Mouse (Mus musculus) spleen, adult 12 weeks (tissue): ENCODE data around the gene Spn.

ENCODE experiments used
- DNase-seq: peaks from one replicate; pipeline ENCODE4 v3.0.0; 2022; ENCODE audit warnings: low spot score

Gene Spn

GRCm38 (mm10) chr7:127140623-127141404 is 3.2 kb upstream of the Spn start:
- DNase-seq: no peak

DNA sequence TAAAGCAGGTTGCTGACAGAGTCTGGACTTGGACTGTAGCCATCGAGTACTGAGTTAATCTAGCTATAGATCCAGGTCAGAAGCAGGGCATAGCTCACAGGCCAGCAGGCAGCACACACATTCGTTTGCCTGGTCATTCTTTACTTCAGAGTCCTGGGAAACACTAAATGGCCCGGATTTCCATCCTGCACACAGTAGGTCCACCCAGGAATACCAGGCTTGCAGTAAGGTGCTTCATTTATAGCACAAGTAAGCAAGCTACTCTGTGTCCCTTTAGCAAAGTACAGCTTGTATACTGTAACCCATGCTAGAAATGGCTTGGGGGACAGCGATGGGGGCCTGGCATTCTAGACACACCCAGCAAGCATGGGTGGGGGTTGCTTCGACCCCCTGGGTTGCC is 1.9 kb upstream of the Spn start:
- no peak for DNase-seq

DNA sequence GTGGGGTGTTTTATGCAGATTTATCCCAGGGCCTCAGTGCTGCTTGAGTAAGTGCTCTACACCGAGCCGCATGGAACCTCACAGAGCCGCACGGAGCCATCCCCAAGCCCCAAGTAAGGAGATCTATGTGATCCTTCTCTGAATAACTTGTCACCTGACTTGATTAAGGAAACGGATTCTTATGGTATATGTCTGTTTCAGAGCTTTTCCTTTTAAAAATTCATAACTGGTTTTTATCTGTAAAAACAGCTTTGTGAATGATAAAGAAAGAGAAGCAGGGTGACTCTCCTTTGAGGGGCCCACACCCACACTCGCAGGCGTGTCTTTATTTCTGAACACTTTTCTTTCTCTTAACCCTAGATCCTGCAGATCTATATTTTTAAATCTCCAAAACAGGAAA is 1.5 kb upstream of the Spn start:
- DNase-seq: no peak

DNA sequence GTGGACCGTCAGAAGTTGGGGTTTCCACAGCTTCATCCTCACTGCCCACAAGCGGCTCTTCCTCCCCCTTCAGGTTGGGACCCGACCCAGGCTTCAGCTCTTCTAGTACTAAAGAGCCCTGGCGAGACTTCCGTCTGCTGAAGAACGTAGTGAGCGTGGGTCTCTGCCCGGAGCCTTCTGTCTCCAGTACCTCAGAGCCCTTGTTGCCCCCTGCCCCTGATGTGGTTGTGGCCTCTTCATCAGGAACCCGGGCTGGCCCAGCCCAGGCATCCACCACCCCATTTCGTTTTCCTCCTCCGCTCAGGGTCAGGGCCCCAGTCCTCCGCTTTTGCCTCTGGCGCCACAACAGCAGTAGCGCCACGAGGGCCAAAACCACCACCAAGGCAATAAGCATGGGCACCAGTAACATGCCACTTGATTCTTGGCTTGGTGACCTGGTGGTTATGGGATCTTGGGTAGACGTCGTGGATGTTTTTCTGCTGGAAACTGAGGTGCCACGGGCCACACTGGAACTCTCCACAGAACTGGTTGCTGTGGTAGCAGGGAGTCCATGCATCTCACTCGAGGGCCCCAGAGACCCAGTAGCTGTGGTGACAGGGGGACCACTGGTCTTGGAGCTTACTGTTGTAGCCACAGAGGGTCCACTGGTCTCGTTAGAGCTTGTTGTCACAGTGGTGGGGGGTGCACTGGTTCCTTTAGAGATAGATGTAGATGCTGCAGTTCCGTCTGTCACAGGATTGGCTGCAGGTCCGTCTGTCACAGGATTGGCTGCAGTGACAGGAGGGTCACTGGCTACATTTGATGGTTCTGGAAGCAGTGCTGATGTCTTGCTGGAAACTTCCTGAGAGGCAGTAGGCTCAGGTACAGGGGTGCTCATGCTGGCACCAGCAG is 1.2 kb downstream of the Spn start:
- no peak for DNase-seq

DNA sequence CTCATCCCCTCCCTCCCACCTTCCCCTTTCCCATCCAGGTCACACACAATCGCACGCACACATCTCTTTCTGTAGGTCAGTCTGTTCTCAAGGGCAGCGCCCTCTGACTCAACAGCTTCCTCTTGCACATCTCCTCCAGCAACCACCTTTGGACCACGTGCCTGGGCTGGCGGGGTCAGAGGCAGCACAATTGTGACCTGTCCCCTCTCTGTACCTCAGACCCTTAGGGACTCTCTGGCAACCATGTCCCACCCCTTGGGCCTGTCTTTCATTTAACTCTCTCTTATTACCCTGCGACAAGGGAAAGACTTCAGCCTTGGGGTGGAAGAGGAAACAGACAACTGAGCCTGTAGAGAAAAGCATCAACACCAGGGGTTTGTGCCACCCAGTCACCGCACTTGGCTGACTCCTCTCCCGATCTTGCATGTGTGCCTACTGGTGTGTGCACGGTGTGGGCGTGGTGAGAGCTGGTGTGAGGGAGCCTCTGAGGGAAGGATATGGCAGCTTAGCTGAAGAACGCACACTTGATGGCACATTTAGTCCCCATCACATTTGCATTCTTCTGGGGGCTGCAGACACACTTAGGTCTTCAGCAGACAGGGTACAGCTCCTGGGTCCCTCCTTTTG is 2.7 kb downstream of the Spn start:
- DNase-seq: peak; percentile 35

GRCm38 (mm10) chr7:127133125-127133524 is 4.5 kb downstream of the Spn start:
- no peak for DNase-seq

- no peak for DNase-seq
Observed at GRCm38 (mm10) chr7:127129638-127130037, 8.0 kb downstream of the Spn start.

GRCm38 (mm10) chr7:127121911-127122270 is 15.7 kb downstream of the Spn start, which contains the start of gene Qprt:
Gene Qprt (minus strand): TSS chr7:127122226.
- DNase-seq: no peak

DNA sequence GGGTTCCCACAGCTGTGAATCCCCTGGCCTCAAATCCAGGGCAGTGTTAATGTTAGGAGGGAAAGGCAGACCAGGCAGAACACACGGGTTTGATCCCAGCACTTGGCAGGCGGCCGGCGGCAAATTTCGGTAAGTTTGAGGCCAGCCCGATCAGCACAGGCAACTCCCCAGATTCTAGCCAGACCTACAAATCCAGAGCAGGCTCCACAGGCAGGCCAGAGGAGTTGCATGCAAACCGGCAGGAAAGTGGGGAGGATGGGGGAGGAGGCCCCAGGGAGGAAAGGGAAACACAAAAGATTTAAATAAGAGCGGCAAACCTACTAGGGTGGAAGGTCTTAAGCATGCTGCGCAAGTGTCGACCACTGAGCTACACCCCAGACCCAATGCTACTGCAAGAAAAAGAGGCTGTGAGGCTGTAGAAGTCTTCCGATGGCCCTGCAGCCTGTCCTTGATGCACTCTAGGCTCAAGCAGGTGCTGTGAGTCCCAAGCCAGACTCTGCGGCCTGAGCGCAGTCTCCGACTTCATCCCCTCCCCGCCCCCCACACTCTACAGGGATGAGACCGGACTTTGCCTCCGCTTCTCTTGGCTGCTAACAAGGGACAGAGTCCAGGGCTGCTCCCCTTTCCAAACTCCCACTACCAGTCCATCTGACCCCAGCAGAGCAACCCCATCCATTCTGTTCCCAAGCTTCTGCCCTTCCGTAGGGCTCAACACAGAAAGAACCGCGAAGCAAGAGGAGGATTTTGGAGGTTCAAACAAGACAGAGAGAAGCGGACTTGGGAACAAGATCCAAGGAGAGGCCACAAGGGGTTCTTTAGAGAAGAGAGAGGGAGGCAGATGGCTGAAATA is 16.3 kb downstream of the Spn start:
- no peak for DNase-seq

DNA sequence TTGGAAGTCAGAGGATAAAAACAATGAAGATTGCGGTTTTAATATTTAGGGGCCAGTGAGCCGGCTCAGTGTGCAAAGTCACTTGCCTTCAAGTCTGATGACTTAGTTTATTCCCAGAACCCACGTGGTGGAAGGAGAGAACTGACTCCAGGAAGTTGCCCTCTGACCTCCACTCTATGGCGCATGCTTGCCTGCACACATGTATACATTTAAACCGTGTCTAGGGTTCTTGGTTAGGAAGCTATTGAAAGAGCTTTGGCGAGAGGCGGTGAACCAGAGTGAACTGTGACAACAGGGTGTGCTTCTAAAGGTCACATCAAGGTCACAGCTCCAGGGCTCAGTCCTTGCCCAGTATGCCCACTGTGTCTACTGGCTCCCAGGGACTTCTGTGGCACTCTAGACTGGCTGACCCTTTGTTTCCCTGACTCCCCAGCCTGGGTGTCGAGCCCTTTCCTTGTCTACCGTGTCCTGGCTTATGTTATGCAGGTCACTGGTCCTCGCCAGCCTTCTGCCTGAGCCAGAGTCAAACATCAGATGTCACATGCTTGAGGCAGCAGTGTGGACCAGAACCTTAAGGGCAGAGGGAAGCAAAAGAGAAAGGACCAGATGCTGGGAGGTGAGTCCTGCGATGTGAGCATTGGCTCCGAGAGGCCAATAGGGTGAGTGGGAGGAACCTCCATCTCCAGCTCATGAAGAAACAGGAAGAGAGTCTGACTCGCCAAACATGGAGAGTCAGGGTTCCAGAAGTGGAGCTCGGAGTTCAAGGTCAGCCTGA is 18.8 kb downstream of the Spn start:
- no peak for DNase-seq

DNA sequence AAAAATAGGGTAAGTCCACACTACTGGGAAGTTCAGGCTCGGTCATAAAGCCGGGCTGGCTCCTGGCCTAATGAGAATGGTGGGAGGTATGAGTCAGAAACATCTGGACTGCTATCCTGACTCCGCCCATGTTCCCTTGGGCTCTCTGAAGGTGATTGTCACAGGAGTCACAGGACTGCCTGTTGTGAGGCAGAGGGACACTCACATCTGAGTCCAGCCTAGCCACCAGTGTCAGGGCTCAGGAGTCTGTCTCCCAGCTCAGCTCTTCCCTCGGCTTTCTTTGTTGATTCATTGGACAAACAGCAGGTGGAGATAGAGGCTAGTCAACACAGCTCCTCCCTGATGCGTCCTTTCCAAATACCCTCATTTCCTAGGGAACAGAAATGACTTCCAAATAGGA is 19.7 kb downstream of the Spn start:
- no peak for DNase-seq

- no peak for DNase-seq
Observed at GRCm38 (mm10) chr7:127116331-127116935, 21.2 kb downstream of the Spn start.

DNA sequence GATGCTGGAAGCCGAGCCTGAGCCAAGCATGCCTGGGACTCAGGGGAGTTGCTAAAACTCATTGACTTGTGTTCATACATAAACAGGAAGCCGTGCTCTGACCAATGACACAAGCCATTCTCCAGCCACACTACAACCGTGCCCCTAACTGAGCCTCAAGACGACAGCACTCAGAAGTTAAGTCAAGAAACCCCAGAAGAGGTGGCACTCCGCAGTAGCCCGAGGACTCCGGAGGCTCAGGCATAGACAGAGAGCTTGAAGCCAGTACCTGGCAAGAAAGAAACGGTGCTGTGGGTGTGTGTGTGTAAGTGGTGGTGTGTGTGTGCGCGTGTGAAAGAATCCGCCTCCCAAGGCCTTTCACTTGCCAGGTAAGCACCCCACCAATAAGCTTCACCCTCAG is 22.7 kb downstream of the Spn start:
- DNase-seq: no peak

- DNase-seq: no peak
Observed at GRCm38 (mm10) chr7:127113614-127114259, 23.9 kb downstream of the Spn start.

DNA sequence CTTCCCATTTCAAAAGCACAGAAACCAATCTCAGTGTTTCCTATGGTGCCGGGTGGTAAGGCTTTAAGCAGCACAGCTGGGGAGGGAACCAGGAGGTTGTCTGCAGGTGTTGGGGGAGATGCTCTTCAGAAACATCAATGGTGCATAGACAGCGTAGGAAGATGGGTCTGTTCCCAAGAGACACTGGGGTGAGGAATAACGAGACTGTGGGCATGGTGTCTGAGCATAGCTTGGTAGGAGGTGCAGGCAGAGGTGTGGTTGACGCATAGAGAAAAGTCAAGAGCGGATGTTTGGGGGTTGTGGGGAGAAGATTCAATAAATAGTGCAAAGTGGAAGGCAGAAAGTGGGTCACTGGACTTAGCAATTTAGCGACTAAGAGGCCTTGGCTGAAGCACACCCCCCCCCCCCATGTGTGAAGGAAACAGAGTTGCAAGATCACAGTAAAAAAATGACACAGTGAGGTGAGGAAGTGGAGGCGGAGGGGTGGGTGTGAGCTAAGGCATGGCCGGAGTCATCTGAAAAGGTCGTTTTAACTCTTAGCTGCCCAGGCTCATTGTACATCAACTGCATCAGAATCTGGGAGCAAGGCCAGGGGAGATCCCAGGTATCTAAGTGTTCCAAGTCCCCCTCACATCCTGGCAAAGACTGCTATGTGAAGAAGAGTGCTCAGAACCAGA is 24.6 kb downstream of the Spn start:
- no peak for DNase-seq

GRCm38 (mm10) chr7:127112251-127112841 is 25.3 kb downstream of the Spn start:
- no peak for DNase-seq

DNA sequence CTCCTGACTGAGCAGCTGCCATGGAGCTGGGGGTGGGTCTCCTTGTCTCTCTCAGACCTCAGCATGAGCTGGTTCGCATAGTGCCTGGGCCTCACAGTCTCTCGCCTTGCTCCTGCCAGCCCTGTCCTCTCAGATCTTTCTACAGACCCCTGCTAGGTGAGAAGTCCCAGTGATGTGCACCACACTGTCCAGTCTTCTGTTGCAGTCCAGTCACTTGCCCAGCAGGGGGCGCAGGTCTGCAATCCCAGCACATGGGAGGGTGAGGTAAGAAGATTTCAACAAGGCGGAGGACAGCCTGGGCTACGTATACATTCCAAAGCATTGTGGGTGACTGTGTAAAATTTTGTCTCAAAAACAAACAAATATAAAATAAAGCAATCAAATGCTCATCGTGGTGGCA is 26.2 kb downstream of the Spn start:
- peak; percentile 73 for DNase-seq

- peak; percentile 50 for DNase-seq
Observed at GRCm38 (mm10) chr7:127110239-127111007, 27.2 kb downstream of the Spn start.
